Mouse (Mus musculus): Measurements from ENCODE around the gene Unc93b1. TPM values are rescaled to one million over a fixed set of nuclear protein-coding genes. Genes with fewer than 3 reads are reported as not detected.

Unc93b1 gene
- total RNA-seq, 4 experiments from 2014 or later = 69.4 to 85.5 (median 71.5) TPM

DNA sequence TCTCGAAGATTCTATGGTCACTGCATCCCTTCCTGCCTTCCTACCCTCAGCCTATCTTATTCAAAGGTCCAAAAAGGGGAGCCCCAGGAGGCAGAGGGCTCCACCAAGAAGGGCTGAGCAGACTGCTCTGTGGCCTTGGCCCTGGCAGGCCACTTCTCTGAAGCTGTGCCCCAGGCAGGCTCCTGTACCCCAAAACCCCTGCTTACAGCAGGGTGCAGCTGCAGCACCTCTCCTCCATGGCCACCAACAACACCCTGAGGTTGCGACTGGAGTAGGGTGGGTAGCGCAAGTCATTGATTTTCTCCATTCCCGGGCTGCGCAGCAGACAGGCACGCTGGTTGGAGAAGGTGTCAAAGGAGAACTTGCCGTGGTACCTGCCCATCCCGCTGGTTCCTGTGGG, 21.3 kb upstream of the Unc93b1 start:
- no peak for DNase-seq

DNA sequence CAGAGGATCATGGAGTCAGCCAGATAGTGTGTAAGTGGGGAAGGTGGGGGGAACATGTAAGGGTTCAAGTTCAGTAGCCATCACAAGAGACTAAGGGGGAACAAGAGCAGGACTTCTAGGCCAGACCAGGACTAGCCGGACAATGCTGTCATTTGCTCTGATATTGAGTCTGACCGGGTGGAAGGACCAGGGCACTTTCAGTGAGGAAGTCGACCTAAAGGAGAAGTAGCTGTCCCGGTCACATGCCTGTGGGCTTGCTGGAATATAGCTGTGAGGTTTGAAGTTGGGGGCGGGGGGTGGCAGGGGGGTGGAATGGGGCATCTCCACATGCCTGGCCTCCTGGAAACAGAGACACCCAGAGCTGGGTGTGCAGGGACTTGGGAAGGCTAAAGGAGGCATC, 20.5 kb upstream of the Unc93b1 start:
- no peak for DNase-seq

DNA sequence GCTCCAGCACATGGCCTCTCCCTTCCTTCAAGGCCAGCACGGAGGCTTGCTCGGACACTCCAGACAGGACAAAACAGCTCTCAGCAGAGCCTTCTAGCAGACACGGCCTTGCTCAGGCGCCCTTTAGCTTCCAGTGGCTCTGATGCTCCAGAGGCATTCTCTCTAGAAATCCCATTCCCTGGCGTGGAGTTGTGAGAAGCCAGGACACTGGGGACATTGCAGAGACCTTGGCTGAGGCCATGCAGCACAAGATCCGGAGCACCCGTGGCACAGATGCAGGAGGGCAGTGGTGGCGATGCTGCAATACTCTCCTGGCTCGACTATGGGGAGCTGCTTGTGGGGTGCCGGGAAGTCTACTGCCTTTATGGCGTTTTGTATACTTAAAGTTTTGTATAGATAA, 18.3 kb upstream of the Unc93b1 start:
- no peak for DNase-seq

DNA sequence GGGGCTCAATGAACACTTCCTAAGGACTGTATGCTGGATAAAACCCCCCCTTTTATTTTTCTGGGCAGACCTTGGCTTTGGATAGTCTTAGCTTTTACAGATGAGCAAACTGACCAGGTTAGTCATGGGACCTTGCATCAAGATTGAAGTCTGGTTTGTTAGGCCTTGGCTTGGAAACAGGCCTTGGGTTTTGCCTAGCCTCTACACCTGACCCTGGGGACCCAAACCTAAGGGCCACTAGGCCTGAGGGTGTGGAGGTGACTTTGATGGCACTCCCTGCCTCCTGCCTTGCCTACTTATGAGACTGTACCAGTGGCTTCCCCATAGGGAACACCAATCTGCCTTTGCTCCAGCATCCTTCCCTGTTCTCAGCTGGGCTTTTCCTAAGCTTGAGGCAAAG, 15.1 kb upstream of the Unc93b1 start:
- DNase-seq = no peak

DNA sequence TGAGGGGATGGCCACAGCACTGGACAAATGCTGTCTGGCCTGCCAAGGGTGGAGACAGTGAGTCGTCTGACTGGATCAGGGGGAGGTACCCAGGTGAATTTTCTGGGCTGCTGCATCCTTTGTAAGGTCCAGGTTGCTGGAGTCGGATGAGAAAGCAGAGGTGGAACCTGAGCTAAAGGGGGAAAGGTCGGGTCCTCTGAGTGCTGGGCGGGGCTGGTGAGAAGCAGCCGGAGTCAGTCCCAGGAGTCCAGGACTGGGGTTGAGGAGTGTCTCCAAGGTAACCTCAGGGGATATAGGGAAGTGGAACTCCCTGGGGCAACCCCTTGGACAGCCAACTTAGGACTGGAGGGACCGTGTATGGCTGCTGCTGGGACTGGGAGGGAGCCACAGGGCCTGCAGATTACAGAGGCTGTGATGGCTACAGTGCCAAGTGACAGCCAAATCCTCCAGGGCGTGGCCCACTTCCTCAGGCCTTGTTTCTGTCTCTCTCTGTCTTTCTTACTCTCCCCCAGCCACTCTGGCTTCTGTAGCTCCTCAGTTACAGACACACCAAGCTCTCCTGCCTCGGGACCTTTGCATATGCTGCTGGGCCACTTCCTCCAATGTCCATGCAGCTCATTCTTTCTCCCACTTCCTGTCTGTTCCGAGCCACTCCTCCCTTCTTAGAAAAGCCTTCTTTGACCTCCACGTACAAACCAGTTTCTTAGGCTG, 12.2 kb upstream of the Unc93b1 start:
- no peak for DNase-seq

DNA sequence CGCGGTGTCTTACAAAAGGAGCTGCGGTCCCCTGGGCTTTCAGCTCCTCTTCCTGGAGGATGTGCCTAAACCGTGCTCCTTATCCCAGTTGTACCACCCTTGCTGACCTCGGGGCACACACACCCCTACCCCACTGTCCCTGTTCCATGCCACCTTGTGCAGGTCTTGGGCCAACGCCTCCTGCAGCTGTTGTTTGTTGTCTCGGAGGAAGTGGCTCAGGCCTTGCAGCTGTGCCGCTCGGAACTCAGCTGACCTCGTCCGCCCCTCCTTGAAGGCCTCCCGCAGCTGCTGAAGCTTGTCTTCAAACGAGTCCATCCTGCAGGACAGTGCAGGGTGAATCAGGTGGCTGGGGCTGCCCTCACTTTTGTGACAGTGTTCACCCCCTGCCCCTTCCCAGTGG, 11.4 kb upstream of the Unc93b1 start:
- DNase-seq = no peak

DNA sequence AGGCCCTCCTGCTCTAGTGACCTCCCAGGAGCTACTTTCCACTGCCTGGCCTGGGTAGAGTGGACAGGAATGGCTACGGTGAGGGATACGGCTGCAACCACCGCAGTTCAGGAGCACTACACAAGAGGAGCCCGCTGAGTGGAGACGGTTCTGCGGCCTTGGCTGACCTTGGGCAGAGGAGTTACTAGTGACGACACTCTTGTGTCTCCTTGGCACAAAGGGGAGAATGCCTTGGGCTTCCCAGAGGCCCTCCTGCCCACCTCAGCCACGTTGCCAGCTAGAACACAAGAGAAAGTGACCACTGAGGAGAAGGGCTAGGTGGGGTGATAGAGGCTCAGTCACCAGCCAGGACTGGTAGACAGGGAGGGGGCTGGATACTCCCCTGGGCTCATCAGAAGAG, 10.8 kb upstream of the Unc93b1 start:
- DNase-seq = no peak

DNA sequence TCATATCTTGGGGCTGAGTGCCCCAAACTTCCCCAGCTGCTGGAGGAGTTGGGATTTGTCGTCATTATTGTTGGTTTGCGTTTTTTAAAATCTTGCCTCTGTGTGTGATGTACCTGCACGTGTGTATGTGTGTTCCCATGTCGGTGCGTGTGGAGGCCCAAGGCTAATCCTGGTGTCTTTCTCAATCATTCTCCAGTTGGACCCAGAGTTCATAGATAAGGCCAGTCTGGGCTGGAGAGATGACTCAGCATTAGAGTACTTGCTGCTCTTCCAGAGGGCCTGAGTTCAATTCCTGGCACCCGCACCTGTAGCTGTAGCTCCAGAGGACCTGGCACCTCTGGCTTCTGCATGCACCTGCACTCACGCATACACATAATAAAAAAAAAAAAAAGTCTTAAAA, 10.1 kb upstream of the Unc93b1 start:
- no peak for DNase-seq

DNA sequence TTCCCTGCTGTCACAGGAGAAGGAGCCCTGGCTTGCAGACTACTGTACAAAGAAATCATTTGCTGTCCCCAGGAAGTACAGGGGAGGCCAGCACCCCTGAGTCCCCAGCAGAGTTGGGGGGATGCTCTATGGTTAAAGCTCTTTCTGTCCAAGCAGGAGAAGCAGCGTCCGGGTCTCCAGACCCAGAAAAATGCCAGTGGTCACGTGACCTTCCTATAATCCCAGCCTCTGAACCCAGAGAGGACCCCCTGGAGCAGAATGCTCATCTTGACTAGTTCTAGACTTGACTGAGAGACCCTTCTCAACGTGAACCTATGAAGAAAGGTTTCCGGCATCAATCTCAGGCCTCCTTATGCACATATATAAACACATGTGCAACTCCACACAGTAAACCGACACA, 9.1 kb upstream of the Unc93b1 start:
- no peak for DNase-seq

DNA sequence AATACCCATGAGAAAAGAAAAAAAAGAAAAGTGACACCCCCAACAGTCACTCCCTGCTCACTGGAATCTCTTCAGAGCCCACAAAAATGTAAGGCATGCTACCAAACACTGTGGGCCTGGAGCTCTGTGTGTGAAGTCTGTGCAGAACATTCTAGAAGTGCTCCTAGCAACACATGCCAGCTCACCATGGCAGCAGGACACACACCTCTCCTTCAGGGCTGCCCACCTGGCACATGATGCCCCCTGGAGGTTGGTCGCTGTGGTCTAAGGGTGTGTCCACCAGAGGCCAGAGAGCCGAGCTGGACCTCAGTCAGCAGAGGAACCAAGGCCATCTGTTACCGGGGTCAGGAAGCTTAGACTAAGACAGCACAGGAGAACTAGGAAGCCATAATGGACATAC, 8.7 kb upstream of the Unc93b1 start:
- no peak for DNase-seq

DNA sequence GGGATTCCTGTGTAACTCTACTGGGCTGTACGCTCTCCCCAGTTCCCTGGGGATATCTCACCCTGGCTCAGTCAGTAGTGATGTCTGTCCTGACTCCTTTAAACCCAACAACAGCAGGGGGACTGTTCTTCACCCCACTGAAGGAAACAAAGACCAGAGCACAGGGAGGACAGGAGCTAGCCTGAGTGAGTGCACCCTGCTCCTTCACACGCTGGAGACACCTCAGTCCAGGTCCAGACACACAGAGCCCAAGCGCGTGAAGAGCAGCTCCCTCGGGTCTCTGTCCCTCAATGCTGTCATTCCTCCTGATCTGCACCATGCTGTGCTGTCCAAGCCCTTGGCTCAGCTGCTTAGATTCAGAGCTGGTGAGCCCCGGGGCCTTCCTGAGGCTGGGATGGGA, 8.3 kb upstream of the Unc93b1 start:
- no peak for DNase-seq

DNA sequence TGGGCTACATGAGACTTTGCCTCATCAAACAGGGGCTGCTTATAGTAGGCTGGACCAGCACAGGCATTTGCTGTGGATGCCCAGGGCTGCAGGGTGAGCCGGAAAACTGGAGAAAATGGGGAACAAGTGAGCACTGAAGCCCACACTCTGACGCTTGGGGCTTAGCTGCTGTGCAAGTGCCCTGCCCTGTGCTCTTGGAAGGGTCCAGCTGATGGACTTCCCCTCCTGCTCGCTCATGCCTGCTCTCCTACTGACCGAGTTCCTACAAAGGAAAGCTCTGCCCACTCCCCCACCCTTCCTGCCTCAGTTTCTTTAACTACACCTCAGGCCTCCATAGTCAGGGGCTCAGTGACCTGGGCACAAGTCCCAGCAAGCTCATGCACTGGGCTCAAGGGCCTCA, 7.0 kb upstream of the Unc93b1 start:
- no peak for DNase-seq

DNA sequence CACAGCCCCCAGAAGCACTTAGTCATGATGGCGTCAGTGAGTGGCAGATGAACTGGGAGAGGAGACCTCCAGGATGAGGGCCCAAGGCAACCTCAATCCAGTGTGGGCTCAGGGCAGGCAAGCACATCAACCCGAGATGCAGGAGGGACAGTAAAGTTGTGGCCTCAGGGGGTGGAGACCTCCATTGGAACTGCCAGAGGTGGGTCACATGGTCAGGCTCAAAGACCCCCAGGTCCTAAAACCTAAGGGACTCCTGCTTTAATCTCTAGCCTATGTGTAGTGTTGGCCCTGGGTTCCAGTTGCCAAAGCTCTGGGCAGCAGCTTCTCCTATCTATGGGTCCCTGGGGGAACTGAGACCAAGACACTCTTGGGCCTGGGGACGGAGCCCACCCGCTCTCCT, 6.2 kb upstream of the Unc93b1 start:
- no peak for DNase-seq

DNA sequence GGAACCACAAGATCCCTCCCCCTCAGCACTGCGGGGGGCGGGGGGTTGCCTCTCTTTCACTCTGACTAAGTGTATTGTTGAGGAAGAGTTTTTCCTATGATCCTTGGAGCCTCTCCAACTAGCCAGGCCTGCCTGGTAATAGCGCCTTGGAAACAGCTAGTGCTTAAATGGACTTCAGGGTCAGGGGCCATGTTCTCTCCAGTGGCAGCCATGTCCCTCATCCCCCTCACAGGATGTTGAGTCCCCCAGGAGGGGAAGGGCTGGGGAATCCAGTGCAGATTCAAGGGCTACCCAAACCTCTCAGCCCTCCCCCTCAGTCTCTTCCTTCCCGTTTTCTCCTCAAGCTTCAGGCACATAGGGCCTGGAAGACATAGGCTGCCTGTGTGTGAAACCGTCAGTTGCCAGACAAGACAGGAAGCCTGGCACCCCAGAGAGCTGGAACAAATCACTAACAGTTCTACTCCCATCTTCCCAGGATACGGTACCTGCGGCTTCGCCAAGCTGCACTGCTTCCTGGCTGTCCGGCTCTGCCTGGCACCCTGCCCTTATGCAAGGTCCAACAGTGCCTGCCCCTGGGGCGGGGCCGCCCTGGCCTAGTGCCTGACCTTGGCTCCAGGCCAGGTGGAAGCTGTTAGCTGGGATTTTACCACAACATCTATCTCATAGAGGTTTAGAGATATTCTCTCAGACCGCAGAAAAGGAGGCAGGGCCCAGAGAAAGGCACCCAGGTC, 5.6 kb upstream of the Unc93b1 start, which contains the start of gene Aldh3b1:
Gene Aldh3b1, minus strand, starts transcription at position 598 of the 731 bp plus-strand sequence.
- peak; percentile 94 for DNase-seq

DNA sequence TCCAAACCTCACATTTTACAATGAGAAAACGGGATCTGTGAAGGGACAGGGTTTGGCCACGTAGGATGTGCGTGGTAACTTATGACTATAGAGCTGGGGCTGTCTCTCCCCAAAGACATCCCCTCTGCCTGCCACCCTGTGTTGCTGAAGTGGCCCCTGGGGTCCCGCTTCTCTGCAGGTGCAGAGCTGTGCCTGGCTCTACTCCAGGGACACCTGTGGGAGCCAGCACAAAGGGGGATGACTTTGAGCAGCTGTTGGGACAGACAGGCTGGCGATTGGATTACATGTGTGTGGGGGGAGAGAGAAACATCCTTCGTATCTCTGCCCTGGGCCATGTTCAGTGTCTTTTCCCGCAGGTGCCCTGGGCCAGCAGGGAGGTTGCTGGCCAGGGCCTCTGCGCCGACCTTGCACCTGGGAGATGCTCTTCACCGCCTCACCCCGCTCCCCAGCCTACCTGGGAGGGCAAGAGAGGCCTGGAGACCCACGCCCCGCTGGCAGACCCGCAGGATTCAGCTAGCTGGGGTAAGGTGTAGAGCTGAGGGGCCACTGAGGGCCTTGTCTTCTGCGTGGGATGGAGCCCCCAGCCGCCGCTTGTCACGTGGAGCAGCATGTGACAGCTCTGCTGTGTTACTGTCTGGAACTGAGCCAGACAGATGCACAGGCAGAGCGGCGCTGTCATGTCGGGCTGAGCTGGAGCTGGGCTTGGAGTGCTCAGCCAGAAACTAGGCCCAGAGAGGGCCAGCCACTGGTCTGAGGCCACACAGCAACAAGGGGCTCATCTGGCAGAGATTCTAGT, 4.5 kb upstream of the Unc93b1 start:
- no peak for DNase-seq

DNA sequence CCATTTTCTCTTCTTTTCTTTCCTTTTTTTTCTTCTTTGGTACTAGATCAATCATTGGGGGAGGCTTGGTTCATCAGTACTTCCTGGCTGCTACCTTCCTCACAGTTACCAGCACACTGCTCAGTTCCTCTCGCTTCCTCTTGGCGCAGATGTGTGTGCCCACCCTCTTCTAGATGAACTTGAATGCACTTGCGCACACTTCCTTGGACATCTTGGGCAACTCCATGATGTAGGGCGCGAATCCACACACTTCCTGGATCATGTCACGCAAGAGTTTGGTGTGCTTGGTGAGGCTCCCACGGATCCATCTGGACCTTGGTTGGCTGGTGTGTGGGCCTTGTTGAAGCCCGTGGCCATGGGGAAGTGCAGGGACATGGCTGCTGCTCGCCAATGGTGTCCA, 3.3 kb upstream of the Unc93b1 start:
- no peak for DNase-seq

DNA sequence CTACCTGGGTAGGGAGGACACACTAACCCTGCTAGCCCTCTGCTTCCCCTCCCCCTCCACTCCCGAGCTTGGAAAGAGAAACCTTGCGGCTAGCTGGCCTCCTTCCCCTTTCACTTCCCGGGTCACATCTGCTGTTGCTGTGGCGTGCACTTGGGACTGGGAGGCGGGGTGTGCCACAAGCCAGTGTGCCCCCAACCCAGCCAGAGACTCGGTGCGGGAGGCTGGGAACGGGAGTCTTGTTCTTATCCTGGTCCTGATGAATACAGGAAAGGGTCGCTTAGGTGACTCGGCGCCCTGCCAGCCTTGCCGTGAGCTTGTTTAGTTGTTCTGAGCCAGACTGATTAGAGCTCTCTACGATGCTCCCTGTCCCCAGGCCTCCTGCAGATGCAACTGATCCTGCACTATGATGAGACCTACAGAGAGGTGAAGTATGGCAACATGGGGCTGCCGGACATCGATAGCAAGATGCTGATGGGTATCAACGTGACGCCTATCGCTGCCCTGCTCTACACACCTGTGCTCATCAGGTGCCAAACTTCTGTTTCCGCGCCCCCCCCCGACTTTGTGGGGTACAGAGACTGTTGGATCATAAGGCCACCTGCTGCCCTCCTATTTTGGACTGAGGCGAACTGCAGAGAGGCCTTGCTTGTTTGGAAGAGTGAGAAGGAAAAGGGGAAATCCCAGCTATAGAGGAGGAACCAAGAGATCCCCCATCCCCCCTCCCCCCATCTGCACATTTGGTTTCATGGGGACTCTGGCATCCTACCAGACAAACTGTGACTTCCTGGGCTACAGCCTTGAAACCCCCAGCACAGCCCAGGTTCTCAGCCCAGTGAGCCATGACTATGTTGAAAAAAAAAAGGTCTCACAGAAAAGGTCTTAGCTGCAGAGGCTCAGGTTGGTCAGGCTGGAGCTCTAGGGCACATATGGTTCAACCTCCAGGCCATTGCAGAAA, 1.2 kb downstream of the Unc93b1 start:
- DNase-seq = no peak

DNA sequence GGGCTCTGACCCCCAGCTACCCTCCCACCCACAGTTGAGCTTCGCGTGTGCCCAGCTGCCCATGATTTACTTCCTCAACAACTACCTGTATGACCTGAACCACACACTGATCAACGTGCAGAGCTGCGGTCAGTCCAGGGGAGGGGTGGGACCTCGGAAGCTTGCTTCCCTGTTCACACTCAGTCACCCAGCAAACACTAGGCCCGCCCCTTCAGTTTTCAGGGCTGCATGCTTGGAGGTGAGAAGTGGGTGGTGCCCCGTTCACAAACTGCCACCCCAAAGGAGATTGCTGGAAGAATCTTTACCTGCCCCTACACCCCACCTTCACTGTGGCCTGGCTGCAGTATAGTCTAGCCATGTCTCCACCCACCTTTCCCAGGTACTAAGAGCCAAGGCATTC, 7.3 kb downstream of the Unc93b1 start:
- no peak for DNase-seq

DNA sequence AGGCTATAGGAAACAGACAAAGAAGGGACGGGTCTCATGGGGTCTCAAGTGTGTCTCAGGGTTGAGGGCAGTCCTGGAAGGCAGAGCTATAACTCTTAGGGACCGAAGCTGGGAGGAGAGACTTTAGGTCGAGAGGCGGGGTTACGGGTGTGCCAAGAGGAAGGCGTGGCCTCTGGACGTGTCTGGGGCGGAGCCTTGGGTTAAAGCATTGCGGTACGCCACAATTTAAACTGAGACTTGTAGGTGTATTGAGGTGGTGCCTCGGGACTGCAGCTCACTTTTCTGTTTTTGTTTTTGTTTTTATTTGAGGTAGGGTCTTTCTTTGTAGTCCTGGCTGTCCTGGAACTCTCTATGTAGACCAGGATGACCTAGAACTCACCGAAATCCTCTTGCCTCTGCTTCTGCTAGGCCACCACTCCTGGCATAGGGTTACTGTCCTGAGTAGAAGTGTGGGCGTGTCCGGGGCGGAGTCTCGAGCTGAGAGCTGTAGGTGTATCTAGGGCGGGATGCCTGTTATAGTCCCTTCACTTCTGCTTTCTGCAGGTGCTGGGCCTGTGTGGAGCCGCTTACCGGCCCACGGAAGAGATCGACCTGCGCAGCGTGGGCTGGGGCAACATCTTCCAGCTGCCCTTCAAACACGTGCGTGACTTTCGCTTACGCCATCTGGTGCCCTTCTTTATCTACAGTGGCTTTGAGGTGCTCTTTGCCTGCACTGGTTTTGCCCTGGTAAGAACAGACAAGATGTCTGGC, 8.2 kb downstream of the Unc93b1 start:
- DNase-seq = no peak

DNA sequence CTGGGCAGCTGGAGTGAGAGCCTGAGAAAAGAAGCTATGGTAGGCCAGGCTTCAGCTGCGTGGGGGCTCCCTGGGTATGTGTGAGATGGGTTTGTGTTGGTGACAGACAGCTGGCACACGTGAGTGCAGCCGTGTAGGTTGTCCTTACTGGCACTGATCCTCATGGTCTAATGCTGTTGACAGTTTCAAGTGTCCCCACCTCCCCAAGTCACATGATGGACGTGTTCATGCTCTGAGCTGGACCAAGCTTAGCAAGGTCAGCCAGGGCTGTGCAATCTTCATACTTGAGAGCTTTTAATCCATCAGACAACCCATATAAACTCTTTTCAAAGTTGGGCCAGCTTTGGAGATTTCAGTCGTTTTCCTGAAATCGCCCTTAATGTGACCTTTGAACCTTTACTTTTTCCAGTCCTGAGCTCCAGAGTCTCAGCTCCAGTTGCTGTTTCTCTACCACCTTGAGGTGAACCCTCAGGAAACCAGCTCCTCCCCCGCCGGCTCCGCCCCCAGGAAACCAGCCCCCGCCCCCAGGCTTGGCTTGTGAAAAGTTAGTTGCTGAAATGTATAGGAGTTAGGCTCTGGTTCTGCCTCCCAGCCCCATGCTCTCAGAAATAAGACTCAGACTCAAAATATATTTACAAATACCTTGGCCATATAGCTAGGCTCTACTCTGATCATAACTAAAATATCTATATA, 11.0 kb downstream of the Unc93b1 start:
- no peak for DNase-seq

DNA sequence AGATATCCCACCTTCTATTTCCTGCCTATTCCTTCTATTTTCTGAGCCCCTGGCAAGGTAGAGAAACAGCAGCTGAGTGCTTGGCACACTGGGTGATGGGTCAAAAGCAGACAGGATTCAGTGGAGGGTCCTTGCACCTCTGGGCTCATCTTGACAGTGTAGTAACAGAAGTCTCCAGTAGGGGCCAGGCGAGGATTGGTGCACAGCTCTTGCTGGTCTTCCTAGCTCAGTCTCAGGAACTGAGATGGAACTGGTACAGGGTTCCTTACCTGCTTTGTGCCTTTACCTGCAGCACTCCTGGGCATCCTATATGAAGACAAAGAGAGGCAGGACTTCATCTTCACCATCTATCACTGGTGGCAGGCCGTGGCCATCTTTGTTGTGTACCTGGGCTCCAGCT, 11.7 kb downstream of the Unc93b1 start:
- DNase-seq = no peak

Data from adrenal gland, adult 8-10 months (tissue).